In genomic region chr13:89899066-89899465, GRCm38 (mm10) we compare ENCODE assay signal across 22 mouse cellular contexts.
A peak's percentile ranks its signal among the peaks of the same experiment; 100 is the strongest.
DNase-seq lines count a peak whose midpoint lies in the region; TF ChIP-seq lines count a peak whose summit lies in the region.
"Had no signal": no experiment of that assay in that cellular context is flagged by ENCODE, and none has a peak within 500 bp of the region (broad histone marks: within the 10 kb centered on the region; RNA-seq: fewer than 3 reads in every experiment).

No protein-coding gene starts in this region.

- no peak for TF ChIP-seq CTCF in MEL (IDR thresholded peaks at IDR 0.05 in 2 of 3, conservative IDR thresholded peaks at IDR 0.05 in 1 of 3; ENCODE audit: control insufficient read depth in 1 of 3, insufficient read depth in 1 of 3, low read depth in 2 of 3, low read length in 3 of 3, poor library complexity in 1 of 3, severe bottlenecking in 1 of 3)
- no peak for TF ChIP-seq CTCF in layer of hippocampus, adult 2 months (conservative IDR thresholded peaks at IDR 0.05)

- H3K9me3 ChIP-seq in MEL (replicated peaks; ENCODE audit: insufficient read depth, low read length): no peaks in the 10 kb centered on the region
- H3K9me3 ChIP-seq in forebrain, embryonic 10.5 days: no peaks in the 10 kb centered on the region
- H3K9me3 ChIP-seq: G1E had no signal

- TF ChIP-seq POLR2A in MEL (IDR thresholded peaks at IDR 0.05; ENCODE audit: control insufficient read depth in 1 of 2, insufficient read depth in 1 of 2, low read depth in 1 of 2, low read length in 2 of 2, poor library complexity in 1 of 2): no peak

- H3K4me3 ChIP-seq in MEL (ENCODE audit: control insufficient read depth in 1 of 2, insufficient read depth in 1 of 2, low read depth in 2 of 2, low read length in 2 of 2): no peak overlapping the region
- H3K4me3 ChIP-seq in layer of hippocampus, adult 2 months: no peak overlapping the region
- H3K4me3 ChIP-seq in forebrain, embryonic 10.5 days: no peak overlapping the region

- no peak for TF ChIP-seq EP300 in MEL (IDR thresholded peaks at IDR 0.05; ENCODE audit: low read depth in 1 of 2, low read length in 2 of 2)

- H3K27ac ChIP-seq in MEL (ENCODE audit: control insufficient read depth, low read depth, low read length): no peak overlapping the region
- no peak overlapping the region for H3K27ac ChIP-seq in layer of hippocampus, adult 2 months
- H3K27ac ChIP-seq in forebrain, embryonic 10.5 days: no peak overlapping the region

- 89% methylated on average over 4 of the region's 4 CpGs for WGBS in forebrain, embryonic 10.5 days

- no peak for TF ChIP-seq RAD21 in MEL (IDR thresholded peaks at IDR 0.05; ENCODE audit: low read depth, low read length)

- DNase-seq in 3T3-L1 (ENCODE audit: low read depth, low spot score): peak; percentile 72
- DNase-seq in MEL (ENCODE audit: low read depth, low spot score): peak; percentile 8
- DNase-seq in NIH3T3 (ENCODE audit: low read depth): peak; percentile 55
- no peak for DNase-seq in layer of hippocampus, adult 2 months (ENCODE audit: low spot score in 2 of 2)
- no peak for DNase-seq in forebrain, embryonic 10.5 days (ENCODE audit: extremely low spot score, low spot score)
- DNase-seq in frontal cortex, postnatal 10 days (ENCODE audit: low spot score in 2 of 2): no peak
- DNase-seq: adrenal gland, adult 2 months; adrenal gland, adult 8-10 months; adrenal gland, postnatal 10 days; adrenal gland, postnatal 14 days; adrenal gland, postnatal 25 days; adrenal gland, postnatal 36 days; B cell, adult 2 months; cerebellum, adult 11 months; cerebellum, adult 11-12 months; cerebellum, adult 18-20 months; cerebellum, adult 2 months; cerebellum, adult 8-10 months; cerebellum, adult 9-10 months had no signal

- no peak overlapping the region for H3K9ac ChIP-seq in MEL (ENCODE audit: control insufficient read depth, low read depth, low read length, poor library complexity, severe bottlenecking)

- no peaks in the 10 kb centered on the region for H3K4me1 ChIP-seq in MEL (ENCODE audit: control insufficient read depth in 1 of 2, insufficient read depth in 2 of 2, low read length in 2 of 2)
- H3K4me1 ChIP-seq in forebrain, embryonic 10.5 days: no peaks in the 10 kb centered on the region

- H3K27me3 ChIP-seq in MEL (ENCODE audit: control insufficient read depth in 1 of 2, insufficient read depth in 2 of 2, low read length in 2 of 2): no peaks in the 10 kb centered on the region
- no peaks in the 10 kb centered on the region for H3K27me3 ChIP-seq in forebrain, embryonic 10.5 days (ENCODE audit: poor library complexity, severe bottlenecking)
- H3K27me3 ChIP-seq: CH12.LX, Patski had no signal

- H3K36me3 ChIP-seq in MEL (ENCODE audit: control insufficient read depth in 1 of 2, insufficient read depth in 2 of 2, low read length in 2 of 2): no peaks in the 10 kb centered on the region
- no peaks in the 10 kb centered on the region for H3K36me3 ChIP-seq in forebrain, embryonic 10.5 days (replicated peaks)
- H3K36me3 ChIP-seq: G1E had no signal

- no peaks in the 10 kb centered on the region for H3K79me2 ChIP-seq in MEL (ENCODE audit: control insufficient read depth, insufficient read depth, low read length, poor library complexity)

TF ChIP-seq in MEL, 35 proteins besides CTCF, POLR2A, EP300 and RAD21:
- no peak for TF ChIP-seq ZKSCAN1 (IDR thresholded peaks at IDR 0.05; ENCODE audit: low read depth, low read length)
- TF ChIP-seq POLR2AphosphoS2 (IDR thresholded peaks at IDR 0.05; ENCODE audit: low read length): no peak
- TF ChIP-seq USF1 (IDR thresholded peaks at IDR 0.05; ENCODE audit: low read depth, low read length): no peak
- TF ChIP-seq BHLHE40 (IDR thresholded peaks at IDR 0.05; ENCODE audit: borderline replicate concordance, low read depth, low read length): no peak
- TF ChIP-seq MEF2A (IDR thresholded peaks at IDR 0.05; ENCODE audit: extremely low read depth, insufficient replicate concordance, low read depth, low read length, poor library complexity, severe bottlenecking): no peak
- TF ChIP-seq ZMIZ1 (IDR thresholded peaks at IDR 0.05; ENCODE audit: low read depth, low read length): no peak
- TF ChIP-seq POLR2AphosphoS5 (IDR thresholded peaks at IDR 0.05; ENCODE audit: borderline replicate concordance, low read depth, low read length): no peak
- TF ChIP-seq HCFC1 (IDR thresholded peaks at IDR 0.05; ENCODE audit: low read depth, low read length): no peak
- no peak for TF ChIP-seq RCOR1 (IDR thresholded peaks at IDR 0.05; ENCODE audit: low read depth, low read length)
TF ChIP-seq in MEL: peak in this region for 0.

Comparison
In these comparisons a context has a peak if more than half of its experiments do, and no peak if none do; other contexts are left out.
1. DNase-seq: peak in 3T3-L1 (single experiment), MEL (single experiment) and NIH3T3 (single experiment); none in layer of hippocampus, adult 2 months (0 of 2), forebrain, embryonic 10.5 days (single experiment) and frontal cortex, postnatal 10 days (0 of 2).